Mouse (Mus musculus): Measurements from ENCODE around the gene Zdhhc18. TPM values are rescaled to one million over a fixed set of nuclear protein-coding genes. Genes with fewer than 3 reads are reported as not detected.

The Zdhhc18 gene
- total and polyA plus RNA-seq, 3 experiments: 6.7 to 15.6 TPM; not detected in 1

DNA sequence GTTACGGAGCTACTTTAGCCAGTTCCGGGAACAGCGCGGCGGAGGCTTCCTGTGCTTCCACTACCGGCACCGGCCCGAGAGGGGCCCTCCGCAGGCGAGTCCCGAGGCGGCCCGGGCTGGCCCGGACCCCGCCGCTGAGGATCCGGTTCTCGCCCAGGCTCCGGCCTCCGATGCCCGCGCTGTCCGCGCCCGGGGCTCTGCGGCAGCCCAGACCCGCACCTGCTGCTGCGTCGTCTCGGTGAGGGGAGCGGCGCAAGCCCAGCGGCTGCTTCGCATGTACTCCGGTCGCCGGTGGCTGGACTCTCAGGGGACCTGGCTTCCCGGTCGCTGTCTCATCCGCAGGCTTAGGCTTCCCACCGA, 75.1 kb downstream of the Zdhhc18 start:
- peak overlapping the region; percentile 86 for H3K9ac ChIP-seq (ENCODE audit: control insufficient read depth, low read depth, low read length, poor library complexity, severe bottlenecking)
- no peak overlapping the region; the same call in 1 of the 2 replicates for H3K27ac ChIP-seq (ENCODE audit: control insufficient read depth, low read depth, low read length)
- peaks cover 4% of the 10 kb centered on the region; the same call in 1 of the 2 replicates for H3K79me2 ChIP-seq (ENCODE audit: control insufficient read depth, insufficient read depth, low read length, poor library complexity)
- no peaks in the 10 kb centered on the region for H3K9me3 ChIP-seq (replicated peaks; ENCODE audit: insufficient read depth, low read length)
- DNase-seq (ENCODE audit: low read depth, low spot score): no peak
- no peaks in the 10 kb centered on the region for H3K27me3 ChIP-seq (ENCODE audit: control insufficient read depth in 1 of 2, insufficient read depth in 2 of 2, low read length in 2 of 2)
- TF ChIP-seq ELF1 (IDR thresholded peaks at IDR 0.05; ENCODE audit: low read depth, low read length): no peak
- TF ChIP-seq RCOR1 (IDR thresholded peaks at IDR 0.05; ENCODE audit: low read depth, low read length): 0 out of 2 replicates have a peak, but pooled peaks have one; percentile 29
- no peak for TF ChIP-seq ZC3H11A (IDR thresholded peaks at IDR 0.05; ENCODE audit: low read depth, low read length)
- 0 out of 2 replicates have a peak, but pooled peaks have one; percentile 2 for TF ChIP-seq KAT2A (conservative IDR thresholded peaks at IDR 0.05; ENCODE audit: low read depth, low read length)
- TF ChIP-seq TBP (IDR thresholded peaks at IDR 0.05; ENCODE audit: low read depth, low read length): no peak
- TF ChIP-seq MXI1 (IDR thresholded peaks at IDR 0.05; ENCODE audit: low read depth, low read length): no peak
- 0 out of 4 replicates have a peak, but pooled peaks of 1 of the 2 experiments have one; percentile 2 for TF ChIP-seq POLR2A (IDR thresholded peaks at IDR 0.05; ENCODE audit: control insufficient read depth in 1 of 2, insufficient read depth in 1 of 2, low read depth in 1 of 2, low read length in 2 of 2, poor library complexity in 1 of 2)
- no peak for TF ChIP-seq POLR2AphosphoS2 (IDR thresholded peaks at IDR 0.05; ENCODE audit: low read length)
- no peak for TF ChIP-seq USF2 (IDR thresholded peaks at IDR 0.05; ENCODE audit: borderline replicate concordance in 1 of 2, insufficient read depth in 1 of 2, low read depth in 1 of 2, low read length in 2 of 2)
- H3K4me3 ChIP-seq (ENCODE audit: control insufficient read depth in 1 of 2, insufficient read depth in 1 of 2, low read depth in 2 of 2, low read length in 2 of 2): peak overlapping the region; percentile 54 to 84
- H3K4me1 ChIP-seq (ENCODE audit: control insufficient read depth in 1 of 2, insufficient read depth in 2 of 2, low read length in 2 of 2): no peaks in the 10 kb centered on the region
- H3K36me3 ChIP-seq (ENCODE audit: control insufficient read depth in 1 of 2, insufficient read depth in 2 of 2, low read length in 2 of 2): no peaks in the 10 kb centered on the region

GRCm38 (mm10) chr4:133574070-133574842, 75.7 kb downstream of the Zdhhc18 start, which contains the start of gene Gpatch3:
TSS of gene Gpatch3 (plus strand) at chr4:133574745.
- TF ChIP-seq KAT2A (conservative IDR thresholded peaks at IDR 0.05; ENCODE audit: low read depth, low read length) (peak; percentile 59; the same call in 1 of the 2 replicates), MXI1 (IDR thresholded peaks at IDR 0.05; ENCODE audit: low read depth, low read length) (peak; percentile 94), POLR2A (IDR thresholded peaks at IDR 0.05; ENCODE audit: control insufficient read depth in 1 of 2, insufficient read depth in 1 of 2, low read depth in 1 of 2, low read length in 2 of 2, poor library complexity in 1 of 2) (peak; percentile 76 to 85; a peak in 3 of 4 replicates), CHD2 (IDR thresholded peaks at IDR 0.05; ENCODE audit: low read length) (peak; percentile 98), SIN3A (IDR thresholded peaks at IDR 0.05; ENCODE audit: low read length) (peak; percentile 99), CTCF (IDR thresholded peaks at IDR 0.05 in 2 of 3, conservative IDR thresholded peaks at IDR 0.05 in 1 of 3; ENCODE audit: control insufficient read depth in 1 of 3, insufficient read depth in 1 of 3, low read depth in 2 of 3, low read length in 3 of 3, poor library complexity in 1 of 3, severe bottlenecking in 1 of 3) (peak in 2 of 3 experiments; percentile 28 to 38; a peak in 3 of 6 replicates), NRF1 (IDR thresholded peaks at IDR 0.05; ENCODE audit: insufficient read depth, low read depth, low read length, poor library complexity, severe bottlenecking) (no peak), SMC3 (IDR thresholded peaks at IDR 0.05; ENCODE audit: low read depth, low read length) (no peak), HCFC1 (IDR thresholded peaks at IDR 0.05; ENCODE audit: low read depth, low read length) (peak; percentile 93), ETS1 (IDR thresholded peaks at IDR 0.05; ENCODE audit: low read depth, low read length) (no peak), BHLHE40 (IDR thresholded peaks at IDR 0.05; ENCODE audit: borderline replicate concordance, low read depth, low read length) (no peak), MYC (IDR thresholded peaks at IDR 0.05; ENCODE audit: low read depth, low read length) (0 out of 2 replicates have a peak, but pooled peaks have one; percentile 41), NELFE (IDR thresholded peaks at IDR 0.05; ENCODE audit: low read depth, low read length) (peak; percentile 74), MAX (IDR thresholded peaks at IDR 0.05; ENCODE audit: low read length) (peak; percentile 70), USF1 (IDR thresholded peaks at IDR 0.05; ENCODE audit: low read depth, low read length) (peak; percentile 97), USF2 (IDR thresholded peaks at IDR 0.05; ENCODE audit: borderline replicate concordance in 1 of 2, insufficient read depth in 1 of 2, low read depth in 1 of 2, low read length in 2 of 2) (peak; percentile 60 to 73; a peak in 3 of 4 replicates), MEF2A (IDR thresholded peaks at IDR 0.05; ENCODE audit: extremely low read depth, insufficient replicate concordance, low read depth, low read length, poor library complexity, severe bottlenecking) (no peak), EP300 (IDR thresholded peaks at IDR 0.05; ENCODE audit: low read depth in 1 of 2, low read length in 2 of 2) (no peak), POLR2AphosphoS5 (IDR thresholded peaks at IDR 0.05; ENCODE audit: borderline replicate concordance, low read depth, low read length) (no peak), RAD21 (IDR thresholded peaks at IDR 0.05; ENCODE audit: low read depth, low read length) (no peak), POLR2AphosphoS2 (IDR thresholded peaks at IDR 0.05; ENCODE audit: low read length) (peak; percentile 72), GATA1 (IDR thresholded peaks at IDR 0.05; ENCODE audit: low read depth, low read length) (no peak), TBP (IDR thresholded peaks at IDR 0.05; ENCODE audit: low read depth, low read length) (peak; percentile 98)
- peak within 1 kb of the TSS; percentile 81 for H3K27ac ChIP-seq (ENCODE audit: control insufficient read depth, low read depth, low read length)
- H3K4me1 ChIP-seq (ENCODE audit: control insufficient read depth in 1 of 2, insufficient read depth in 2 of 2, low read length in 2 of 2): no peaks in the 10 kb centered on the region
- peak; percentile 94 for DNase-seq (ENCODE audit: low read depth, low spot score)
- no peaks in the 10 kb centered on the region for H3K9me3 ChIP-seq (replicated peaks; ENCODE audit: insufficient read depth, low read length)
- H3K4me3 ChIP-seq (ENCODE audit: control insufficient read depth in 1 of 2, insufficient read depth in 1 of 2, low read depth in 2 of 2, low read length in 2 of 2): peak within 1 kb of the TSS; percentile 54 to 84
- H3K27me3 ChIP-seq (ENCODE audit: control insufficient read depth in 1 of 2, insufficient read depth in 2 of 2, low read length in 2 of 2): no peaks in the 10 kb centered on the region
- peaks cover 4% of the 10 kb centered on the region; the same call in 1 of the 2 replicates for H3K79me2 ChIP-seq (ENCODE audit: control insufficient read depth, insufficient read depth, low read length, poor library complexity)
- H3K9ac ChIP-seq (ENCODE audit: control insufficient read depth, low read depth, low read length, poor library complexity, severe bottlenecking): peak within 1 kb of the TSS; percentile 86
- no peaks in the 10 kb centered on the region for H3K36me3 ChIP-seq (ENCODE audit: control insufficient read depth in 1 of 2, insufficient read depth in 2 of 2, low read length in 2 of 2)
